Mouse (Mus musculus): ENCODE measurements around the gene Rhox3f. TPM values are rescaled to one million over a fixed set of nuclear protein-coding genes. Genes with fewer than 3 reads are reported as not detected.
"Not testable (repeated sequence)": the region's sequence is repeated elsewhere in the genome, so short reads cannot be mapped to it uniquely, and the experiment has no call there.

The Rhox3f gene
- not detected in 2 replicates for polyA plus RNA-seq (2014; fragmentation: Nextera tagmentation; extraction: Ambion mirVana)

DNA sequence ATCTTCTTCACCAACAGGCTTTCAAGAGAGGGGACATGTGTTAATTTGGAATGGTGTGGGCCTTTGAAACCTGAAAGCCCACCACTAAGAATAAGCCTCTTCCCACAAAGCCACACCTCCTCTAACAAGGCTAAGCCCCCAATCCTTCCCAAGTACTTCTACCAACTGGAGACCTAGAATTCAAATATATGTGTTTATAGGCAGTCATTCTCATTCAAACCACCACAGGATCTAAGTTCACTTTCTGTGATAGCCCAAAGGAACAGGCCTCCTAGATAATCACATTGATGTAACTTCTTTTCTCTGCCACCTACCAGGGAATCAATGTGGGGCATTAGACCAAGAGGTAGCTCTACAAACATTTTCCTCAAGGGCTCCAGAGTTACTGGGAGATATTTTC is at the start of gene Rhox3f:
Gene Rhox3f (plus strand): TSS at position 301 of the 400 bp plus-strand sequence.
- H3K4me1 ChIP-seq (ENCODE audit: control insufficient read depth, insufficient read depth, low read length); H3K9ac ChIP-seq (ENCODE audit: low read length); H3K27ac ChIP-seq (ENCODE audit: low read depth, low read length); H3K9me3 ChIP-seq (ENCODE audit: control insufficient read depth, low read length); H3K4me2 ChIP-seq; H3K36me3 ChIP-seq (ENCODE audit: control insufficient read depth, insufficient read depth, low read length); H3K4me3 ChIP-seq (ENCODE audit: low read depth, low read length); DNase-seq (ENCODE audit: low spot score, missing footprints); H3K27me3 ChIP-seq (ENCODE audit: control insufficient read depth, insufficient read depth, low read length); ATAC-seq (ENCODE audit: low FRiP score): not testable (repeated sequence)

DNA sequence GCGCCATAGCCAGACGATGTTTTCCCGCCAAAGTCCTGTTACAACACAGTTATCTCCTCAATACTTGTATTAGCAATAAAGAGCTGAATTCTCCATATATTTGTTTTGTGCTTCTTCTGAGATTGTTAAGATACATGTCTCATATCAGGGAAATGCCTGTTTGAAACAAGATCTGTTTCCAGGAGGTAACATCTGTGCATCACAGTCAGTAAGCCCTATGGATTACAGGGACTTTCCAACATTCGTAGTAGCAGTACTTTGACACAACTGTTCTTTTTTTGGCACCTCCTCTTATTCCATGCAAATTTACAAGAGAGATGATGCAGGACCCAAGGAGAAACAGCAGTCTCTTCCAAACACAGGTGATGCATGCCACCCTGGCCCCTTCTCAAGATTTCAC is 39.1 kb upstream of the Rhox3f start, which contains the start of gene Rhox3e:
Gene Rhox3e (plus strand): TSS at position 301 of the 400 bp plus-strand sequence.
- H3K9ac ChIP-seq (ENCODE audit: low read length); H3K4me1 ChIP-seq (ENCODE audit: control insufficient read depth, insufficient read depth, low read length); H3K27me3 ChIP-seq (ENCODE audit: control insufficient read depth, insufficient read depth, low read length); DNase-seq (ENCODE audit: low spot score, missing footprints); H3K4me3 ChIP-seq (ENCODE audit: low read depth, low read length); H3K27ac ChIP-seq (ENCODE audit: low read depth, low read length); H3K4me2 ChIP-seq; H3K9me3 ChIP-seq (ENCODE audit: control insufficient read depth, low read length); ATAC-seq (ENCODE audit: low FRiP score); H3K36me3 ChIP-seq (ENCODE audit: control insufficient read depth, insufficient read depth, low read length): not testable (repeated sequence)
- WGBS: no CpG with 5 or more reads among the region's 4 CpGs

DNA sequence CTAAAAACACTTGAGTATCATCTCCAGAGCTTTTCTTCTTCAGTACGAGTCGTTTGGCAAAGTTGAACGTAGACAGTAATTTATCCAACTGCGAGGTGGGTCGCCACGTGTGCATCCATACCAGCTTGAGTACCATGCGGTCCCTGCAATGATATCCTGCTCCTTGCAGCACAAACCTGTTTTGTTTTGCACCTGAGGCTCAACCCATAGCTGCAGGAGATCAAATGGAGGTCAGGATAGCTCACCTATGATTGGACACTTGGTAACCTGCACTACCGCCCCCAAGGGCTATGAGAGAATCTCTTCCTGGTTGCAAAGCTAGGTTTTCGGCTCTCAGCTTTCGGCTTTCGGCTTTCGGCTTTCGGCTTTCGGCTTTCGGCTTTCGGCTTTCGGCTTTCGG is 23.7 kb upstream of the Rhox3f start, which contains the start of gene Rhox4e:
Gene Rhox4e (plus strand): TSS at position 301 of the 400 bp plus-strand sequence.
- not testable (repeated sequence) for ATAC-seq (ENCODE audit: low FRiP score)
- WGBS: 92% methylated on average over 10 of the region's 18 CpGs

DNA sequence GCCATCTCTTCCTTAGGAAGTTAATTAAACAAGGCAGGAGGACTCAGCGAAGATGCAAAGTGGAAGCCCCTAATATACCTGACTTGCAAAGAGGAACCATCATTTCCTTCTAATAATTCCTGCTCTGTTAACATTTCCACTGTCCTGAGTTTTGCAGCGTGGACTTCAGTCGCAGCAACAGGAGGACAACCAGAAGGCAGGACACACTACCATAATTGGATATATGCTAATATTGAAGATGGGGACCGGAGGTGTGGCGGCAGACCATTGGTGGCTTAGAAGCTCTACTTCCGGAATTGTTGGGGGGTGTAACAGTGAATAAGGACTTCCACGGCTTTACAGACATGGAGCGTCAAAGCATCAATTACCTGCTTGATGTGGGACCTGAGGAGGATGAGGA is 9.7 kb upstream of the Rhox3f start, which contains the start of gene Rhox2f:
Gene Rhox2f (plus strand): TSS at position 301 of the 400 bp plus-strand sequence.
- not testable (repeated sequence) for H3K9ac ChIP-seq (ENCODE audit: low read length)
- WGBS: 89% methylated on average over 7 of the region's 8 CpGs

More for the DNA sequence above, 23.7 kb upstream of the Rhox3f start, which contains the start of gene Rhox4e:
- not testable (repeated sequence) for H3K27ac ChIP-seq (ENCODE audit: low read depth, low read length); H3K4me3 ChIP-seq (ENCODE audit: low read depth, low read length); H3K4me1 ChIP-seq (ENCODE audit: control insufficient read depth, insufficient read depth, low read length); H3K4me2 ChIP-seq; H3K27me3 ChIP-seq (ENCODE audit: control insufficient read depth, insufficient read depth, low read length); H3K36me3 ChIP-seq (ENCODE audit: control insufficient read depth, insufficient read depth, low read length); H3K9me3 ChIP-seq (ENCODE audit: control insufficient read depth, low read length); H3K9ac ChIP-seq (ENCODE audit: low read length); DNase-seq (ENCODE audit: low spot score, missing footprints)

DNA sequence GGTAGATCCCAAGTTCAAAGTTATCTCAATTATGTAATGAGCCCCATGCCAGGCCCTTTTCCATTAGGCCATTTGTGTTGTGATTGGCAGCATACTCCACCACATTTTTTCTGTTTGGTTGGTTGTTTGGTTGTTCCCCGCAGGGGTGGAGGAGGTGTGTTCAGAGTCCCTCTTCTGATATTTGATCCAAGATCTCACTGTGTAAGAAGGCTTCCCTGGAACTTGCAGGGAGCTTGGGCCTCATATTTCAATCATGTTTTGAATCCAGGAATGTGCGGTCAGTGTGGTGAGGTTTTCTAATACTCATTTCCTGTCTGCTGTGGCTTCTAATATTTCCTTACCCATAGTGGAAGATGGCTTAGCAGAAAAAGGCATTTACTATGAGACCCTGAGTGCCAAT is 8.2 kb upstream of the Rhox3f start:
- not testable (repeated sequence) for H3K27ac ChIP-seq (ENCODE audit: low read depth, low read length); H3K4me2 ChIP-seq; H3K27me3 ChIP-seq (ENCODE audit: control insufficient read depth, insufficient read depth, low read length); H3K4me1 ChIP-seq (ENCODE audit: control insufficient read depth, insufficient read depth, low read length); H3K9ac ChIP-seq (ENCODE audit: low read length); ATAC-seq (ENCODE audit: low FRiP score); H3K9me3 ChIP-seq (ENCODE audit: control insufficient read depth, low read length); DNase-seq (ENCODE audit: low spot score, missing footprints); H3K4me3 ChIP-seq (ENCODE audit: low read depth, low read length); H3K36me3 ChIP-seq (ENCODE audit: control insufficient read depth, insufficient read depth, low read length)
- WGBS: 85% methylated on average over 2 of the region's 2 CpGs

More for the DNA sequence above, 9.7 kb upstream of the Rhox3f start, which contains the start of gene Rhox2f:
- H3K4me1 ChIP-seq (ENCODE audit: control insufficient read depth, insufficient read depth, low read length); H3K36me3 ChIP-seq (ENCODE audit: control insufficient read depth, insufficient read depth, low read length); DNase-seq (ENCODE audit: low spot score, missing footprints); H3K27ac ChIP-seq (ENCODE audit: low read depth, low read length); H3K27me3 ChIP-seq (ENCODE audit: control insufficient read depth, insufficient read depth, low read length); H3K4me3 ChIP-seq (ENCODE audit: low read depth, low read length); H3K9me3 ChIP-seq (ENCODE audit: control insufficient read depth, low read length); H3K4me2 ChIP-seq; ATAC-seq (ENCODE audit: low FRiP score): not testable (repeated sequence)

DNA sequence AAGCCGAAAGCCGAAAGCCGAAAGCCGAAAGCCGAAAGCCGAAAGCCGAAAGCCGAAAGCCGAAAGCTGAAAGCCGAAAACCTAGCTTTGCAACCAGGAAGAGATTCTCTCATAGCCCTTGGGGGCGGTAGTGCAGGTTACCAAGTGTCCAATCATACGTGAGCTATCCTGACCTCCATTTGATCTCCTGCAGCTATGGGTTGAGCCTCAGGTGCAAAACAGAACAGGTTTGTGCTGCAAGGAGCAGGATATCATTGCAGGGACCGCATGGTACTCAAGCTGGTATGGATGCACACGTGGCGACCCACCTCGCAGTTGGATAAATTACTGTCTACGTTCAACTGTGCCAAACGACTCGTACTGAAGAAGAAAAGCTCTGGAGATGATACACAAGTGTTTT is 26.8 kb downstream of the Rhox3f start, which contains the start of gene Rhox4f:
Gene Rhox4f (minus strand): TSS at position 101 of the 400 bp plus-strand sequence.
- H3K9me3 ChIP-seq (ENCODE audit: control insufficient read depth, low read length); H3K4me1 ChIP-seq (ENCODE audit: control insufficient read depth, insufficient read depth, low read length); H3K4me2 ChIP-seq; H3K27me3 ChIP-seq (ENCODE audit: control insufficient read depth, insufficient read depth, low read length); H3K27ac ChIP-seq (ENCODE audit: low read depth, low read length); DNase-seq (ENCODE audit: low spot score, missing footprints); ATAC-seq (ENCODE audit: low FRiP score); H3K36me3 ChIP-seq (ENCODE audit: control insufficient read depth, insufficient read depth, low read length); H3K9ac ChIP-seq (ENCODE audit: low read length); H3K4me3 ChIP-seq (ENCODE audit: low read depth, low read length): not testable (repeated sequence)
- WGBS: 95% methylated on average over 15 of the region's 19 CpGs

DNA sequence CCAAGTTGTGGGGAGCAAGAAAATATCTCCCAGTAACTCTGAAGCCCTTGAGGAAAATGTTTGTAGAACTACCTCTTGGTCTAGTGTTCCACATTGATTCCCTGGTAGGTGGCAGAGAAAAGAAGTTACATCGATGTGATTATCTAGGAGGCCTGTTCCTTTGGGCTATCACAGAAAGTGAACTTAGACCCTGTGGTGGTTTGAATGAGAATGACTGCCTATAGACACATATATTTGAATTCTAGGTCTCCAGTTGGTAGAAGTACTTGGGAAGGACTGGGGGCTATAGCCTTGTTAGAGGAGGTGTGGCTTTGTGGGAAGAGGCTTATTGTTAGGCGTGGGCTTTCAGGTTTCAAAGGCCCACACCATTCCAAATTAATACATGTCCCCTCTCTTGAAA is 47.7 kb downstream of the Rhox3f start, which contains the start of gene Rhox3g:
Gene Rhox3g (minus strand): TSS at position 101 of the 400 bp plus-strand sequence.
- not testable (repeated sequence) for H3K9me3 ChIP-seq (ENCODE audit: control insufficient read depth, low read length); H3K4me1 ChIP-seq (ENCODE audit: control insufficient read depth, insufficient read depth, low read length); H3K9ac ChIP-seq (ENCODE audit: low read length); H3K27ac ChIP-seq (ENCODE audit: low read depth, low read length); H3K4me3 ChIP-seq (ENCODE audit: low read depth, low read length); ATAC-seq (ENCODE audit: low FRiP score); H3K4me2 ChIP-seq; DNase-seq (ENCODE audit: low spot score, missing footprints); H3K36me3 ChIP-seq (ENCODE audit: control insufficient read depth, insufficient read depth, low read length); H3K27me3 ChIP-seq (ENCODE audit: control insufficient read depth, insufficient read depth, low read length)
- 92% methylated on average over 2 of the region's 2 CpGs for WGBS

Other genes starting within 250 kb of the Rhox3f start
- not detected in 2 replicates for gene Rhox3a2, start 201.0 kb upstream of the Rhox3f start, polyA plus RNA-seq (2014; fragmentation: Nextera tagmentation; extraction: Ambion mirVana)
- 0.18 and 0.43 TPM in 2 replicates for gene Rhox4a2, start 190.1 kb upstream of the Rhox3f start, polyA plus RNA-seq (2014; fragmentation: Nextera tagmentation; extraction: Ambion mirVana)
- 0.33 TPM in 1 of 2 replicates, not detected in the other for gene Rhox2b, start 168.9 kb upstream of the Rhox3f start, polyA plus RNA-seq (2014; fragmentation: Nextera tagmentation; extraction: Ambion mirVana)
- gene Rhox4b, start 148.5 kb upstream of the Rhox3f start, polyA plus RNA-seq (2014; fragmentation: Nextera tagmentation; extraction: Ambion mirVana): 0.18 TPM in 1 of 2 replicates, not detected in the other
- gene Rhox2c, start 127.3 kb upstream of the Rhox3f start, polyA plus RNA-seq (2014; fragmentation: Nextera tagmentation; extraction: Ambion mirVana): 0.67 and 1.3 TPM in 2 replicates
- gene Rhox3c, start 122.4 kb upstream of the Rhox3f start, polyA plus RNA-seq (2014; fragmentation: Nextera tagmentation; extraction: Ambion mirVana): not detected in 2 replicates
- not detected in 2 replicates for gene Rhox4c, start 100.7 kb upstream of the Rhox3f start, polyA plus RNA-seq (2014; fragmentation: Nextera tagmentation; extraction: Ambion mirVana)
- gene Rhox2d, start 87.6 kb upstream of the Rhox3f start, polyA plus RNA-seq (2014; fragmentation: Nextera tagmentation; extraction: Ambion mirVana): not detected in 2 replicates
- gene Rhox4d, start 66.6 kb upstream of the Rhox3f start, polyA plus RNA-seq (2014; fragmentation: Nextera tagmentation; extraction: Ambion mirVana): not detected in 2 replicates
- gene Rhox2e, start 50.5 kb upstream of the Rhox3f start, polyA plus RNA-seq (2014; fragmentation: Nextera tagmentation; extraction: Ambion mirVana): not detected in 2 replicates
- gene Rhox3e, start 39.0 kb upstream of the Rhox3f start, polyA plus RNA-seq (2014; fragmentation: Nextera tagmentation; extraction: Ambion mirVana): not detected in 2 replicates
- not detected in 2 replicates for gene Rhox4e, start 23.6 kb upstream of the Rhox3f start, polyA plus RNA-seq (2014; fragmentation: Nextera tagmentation; extraction: Ambion mirVana)
- 0.33 TPM in 1 of 2 replicates, not detected in the other for gene Rhox2f, start 9.6 kb upstream of the Rhox3f start, polyA plus RNA-seq (2014; fragmentation: Nextera tagmentation; extraction: Ambion mirVana)
- gene Rhox4f, start 26.7 kb downstream of the Rhox3f start, polyA plus RNA-seq (2014; fragmentation: Nextera tagmentation; extraction: Ambion mirVana): not detected in 2 replicates
- gene Rhox3g, start 47.6 kb downstream of the Rhox3f start, polyA plus RNA-seq (2014; fragmentation: Nextera tagmentation; extraction: Ambion mirVana): not detected in 2 replicates
- not detected in 2 replicates for gene Rhox2g, start 62.5 kb downstream of the Rhox3f start, polyA plus RNA-seq (2014; fragmentation: Nextera tagmentation; extraction: Ambion mirVana)
- 0.15 TPM in 1 of 2 replicates, not detected in the other for gene Rhox4g, start 70.3 kb downstream of the Rhox3f start, polyA plus RNA-seq (2014; fragmentation: Nextera tagmentation; extraction: Ambion mirVana)
- not detected in 2 replicates for gene Rhox3h, start 87.8 kb downstream of the Rhox3f start, polyA plus RNA-seq (2014; fragmentation: Nextera tagmentation; extraction: Ambion mirVana)
- gene Rhox2h, start 92.3 kb downstream of the Rhox3f start, polyA plus RNA-seq (2014; fragmentation: Nextera tagmentation; extraction: Ambion mirVana): not detected in 2 replicates
- 1.2 and 1.4 TPM in 2 replicates for gene Rhox5, start 223.8 kb downstream of the Rhox3f start, polyA plus RNA-seq (2014; fragmentation: Nextera tagmentation; extraction: Ambion mirVana)
- gene Rhox6, start 245.9 kb downstream of the Rhox3f start, polyA plus RNA-seq (2014; fragmentation: Nextera tagmentation; extraction: Ambion mirVana): not detected in 2 replicates